Comparison of ENCODE assay signal across 29 mouse cellular contexts in genomic region chr16:92976097-92976496, GRCm38 (mm10).
A peak's percentile ranks its signal among the peaks of the same experiment; 100 is the strongest.
DNase-seq lines count a peak whose midpoint lies in the region; ATAC-seq and TF ChIP-seq lines count a peak whose summit lies in the region.
"Had no signal": no experiment of that assay in that cellular context is flagged by ENCODE, and none has a peak within 500 bp of the region (broad histone marks: within the 10 kb centered on the region; RNA-seq: fewer than 3 reads in every experiment).

No protein-coding gene starts in this region.

- H3K36me3 ChIP-seq in heart, embryonic 10.5 days = no peaks in the 10 kb centered on the region
- no peaks in the 10 kb centered on the region for H3K36me3 ChIP-seq in kidney, adult 2 months (ENCODE audit: control insufficient read depth, insufficient read depth, low read length)
- H3K36me3 ChIP-seq in limb, embryonic 12.5 days = no peaks in the 10 kb centered on the region
- H3K36me3 ChIP-seq: embryonic facial prominence, embryonic 13.5 days; hindbrain, embryonic 13.5 days; neural tube, embryonic 15.5 days had no signal

- DNase-seq in heart, embryonic 10.5 days (ENCODE audit: low spot score) = peak; percentile 20
- no peak for DNase-seq in heart, adult 9 months (ENCODE audit: low spot score in 2 of 2)
- DNase-seq in kidney, postnatal 10 days = peak; percentile 25
- no peak for DNase-seq in kidney, adult 2 months
- peak; percentile 29 for DNase-seq in testis, postnatal 10 days (ENCODE audit: low spot score)
- DNase-seq in testis, postnatal 14 days (ENCODE audit: low spot score) = no peak
- DNase-seq in left cerebral cortex, adult 18-20 months (ENCODE audit: low spot score in 2 of 2) = no peak
- DNase-seq: adrenal gland, postnatal 25 days; B cell, adult 2 months; cerebellum, adult 2 months; cerebellum, postnatal 25 days; embryo, embryonic 11 days; heart, postnatal 4 days; liver; midbrain, embryonic 14.5 days; retina, postnatal 1 day; right cerebral cortex, postnatal 14 days; thymus, postnatal 14 days had no signal

- 89% methylated on average over 8 of the region's 8 CpGs for WGBS in heart, embryonic 10.5 days
- WGBS in kidney, adult 2 months = 59% methylated on average over 8 of the region's 8 CpGs
- WGBS in limb, embryonic 12.5 days = 19% methylated on average over 8 of the region's 8 CpGs

- H3K27me3 ChIP-seq in heart, embryonic 10.5 days (ENCODE audit: insufficient read depth, poor library complexity, severe bottlenecking) = peaks cover 17% of the 10 kb centered on the region; the same call in 1 of the 2 replicates
- no peaks in the 10 kb centered on the region for H3K27me3 ChIP-seq in kidney, adult 2 months (replicated peaks; ENCODE audit: control insufficient read depth, insufficient read depth, low read length)
- H3K27me3 ChIP-seq in limb, embryonic 12.5 days = peaks cover 51% of the 10 kb centered on the region
- H3K27me3 ChIP-seq: embryonic facial prominence, embryonic 13.5 days; hindbrain, embryonic 13.5 days; neural tube, embryonic 15.5 days had no signal

- no peaks in the 10 kb centered on the region for H3K9me3 ChIP-seq in heart, embryonic 10.5 days
- H3K9me3 ChIP-seq in limb, embryonic 12.5 days = no peaks in the 10 kb centered on the region
- H3K9me3 ChIP-seq: embryonic facial prominence, embryonic 13.5 days; hindbrain, embryonic 13.5 days; neural tube, embryonic 15.5 days had no signal

- TF ChIP-seq CTCF in kidney, adult 2 months (conservative IDR thresholded peaks at IDR 0.05; ENCODE audit: insufficient read depth, insufficient read length, low read depth, low read length) = no peak

- TF ChIP-seq POLR2A in kidney, adult 2 months (IDR thresholded peaks at IDR 0.05; ENCODE audit: low read depth, low read length) = no peak

- no peaks in the 10 kb centered on the region for H3K4me1 ChIP-seq in heart, embryonic 10.5 days
- H3K4me1 ChIP-seq in kidney, adult 2 months (ENCODE audit: control insufficient read depth, insufficient read depth, low read length) = no peaks in the 10 kb centered on the region
- 0 out of 2 replicates have a peak, but pooled peaks cover 2% of the 10 kb centered on the region for H3K4me1 ChIP-seq in limb, embryonic 12.5 days (replicated peaks)
- H3K4me1 ChIP-seq: embryonic facial prominence, embryonic 13.5 days; hindbrain, embryonic 13.5 days; neural tube, embryonic 15.5 days had no signal

- no peak overlapping the region for H3K4me3 ChIP-seq in heart, embryonic 10.5 days
- H3K4me3 ChIP-seq in kidney, adult 2 months (ENCODE audit: insufficient read depth, low read depth, low read length) = no peak overlapping the region
- H3K4me3 ChIP-seq in limb, embryonic 12.5 days (replicated peaks) = no peak overlapping the region
- H3K4me3 ChIP-seq: embryonic facial prominence, embryonic 13.5 days; erythroblast, embryonic 14.5 days; hindbrain, embryonic 13.5 days; left cerebral cortex, adult 2 months; neural tube, embryonic 15.5 days had no signal

- peak; percentile 66; the same call in 1 of the 2 replicates for ATAC-seq in limb, embryonic 12.5 days (ENCODE audit: insufficient number of reproducible peaks, insufficient read depth, low FRiP score, low TSS enrichment, low read depth)
- ATAC-seq: forebrain, embryonic 16.5 days; intestine, postnatal 0 days; lung, postnatal 0 days had no signal

- no peak overlapping the region for H3K4me2 ChIP-seq in limb, embryonic 12.5 days
- H3K4me2 ChIP-seq: embryonic facial prominence, embryonic 13.5 days; heart, embryonic 11.5 days; hindbrain, embryonic 13.5 days; neural tube, embryonic 15.5 days had no signal

- H3K9ac ChIP-seq in limb, embryonic 12.5 days (replicated peaks) = no peak overlapping the region
- H3K9ac ChIP-seq: embryonic facial prominence, embryonic 13.5 days; hindbrain, embryonic 13.5 days; liver, embryonic 14.5 days; neural tube, embryonic 15.5 days had no signal

- H3K27ac ChIP-seq in heart, embryonic 10.5 days = no peak overlapping the region
- H3K27ac ChIP-seq in kidney, adult 2 months (ENCODE audit: insufficient read depth, low read depth, low read length) = no peak overlapping the region
- no peak overlapping the region for H3K27ac ChIP-seq in limb, embryonic 12.5 days
- H3K27ac ChIP-seq: embryonic facial prominence, embryonic 13.5 days; hindbrain, embryonic 13.5 days; left cerebral cortex, adult 2 months; liver, embryonic 14.5 days; neural tube, embryonic 15.5 days had no signal

Comparison
In these comparisons a context has a peak if more than half of its experiments do, and no peak if none do; other contexts are left out.
1. DNase-seq: peak in heart, embryonic 10.5 days (single experiment), kidney, postnatal 10 days (single experiment) and testis, postnatal 10 days (single experiment); none in heart, adult 9 months (0 of 2), kidney, adult 2 months (single experiment), testis, postnatal 14 days (single experiment) and left cerebral cortex, adult 18-20 months (0 of 2).